Mouse (Mus musculus) spleen, adult 2 months (tissue): Measurements from ENCODE around the gene Dkk3. TPM values are rescaled to one million over a fixed set of nuclear protein-coding genes. Genes with fewer than 3 reads are reported as not detected.

Experiments
- DNase-seq, 2 experiments: peaks; one replicate each; pipeline versions ENCODE4 v3.0.0 to v3.0.0-alpha.2; 2012 to 2021; ENCODE audit warnings: low spot score in 2 of 2, low read depth in 1 of 2
- H3K27ac ChIP-seq: fragments of 200-500 bp; 2 replicates; pipeline ENCODE4 v1.5.1; 2012; ENCODE audit warnings: low read length, inconsistent platforms; ENCODE audit not compliant: insufficient read depth
- H3K27me3 ChIP-seq: fragments of 200-500 bp; 2 replicates; pipeline ENCODE4 v1.6.1; 2012; ENCODE audit warnings: mild to moderate bottlenecking, moderate library complexity, low read length, inconsistent platforms; ENCODE audit not compliant: control insufficient read depth, insufficient read depth
- H3K36me3 ChIP-seq: fragments of 200-500 bp; 2 replicates; pipeline ENCODE4 v1.6.1; 2012; ENCODE audit warnings: mild to moderate bottlenecking, low read length, inconsistent platforms; ENCODE audit not compliant: control insufficient read depth, insufficient read depth
- H3K4me1 ChIP-seq: fragments of 200-500 bp; 2 replicates; pipeline ENCODE4 v1.6.1; 2011; ENCODE audit warnings: inconsistent platforms; ENCODE audit not compliant: control insufficient read depth, insufficient read depth, insufficient read length
- H3K4me3 ChIP-seq: fragments of 200-500 bp; 2 replicates; pipeline ENCODE4 v1.5.1; 2011; ENCODE audit warnings: mild to moderate bottlenecking, inconsistent platforms; ENCODE audit not compliant: insufficient read depth, insufficient read length; ENCODE audit errors: extremely low read depth
- CTCF ChIP-seq: fragments of 200-500 bp; IDR thresholded peaks from 2 replicates; pipeline ENCODE4 v1.5.1; 2011; ENCODE audit warnings: mild to moderate bottlenecking, inconsistent platforms; ENCODE audit not compliant: insufficient read depth, insufficient read length, insufficient replicate concordance; ENCODE audit errors: extremely low read depth
- POLR2A ChIP-seq: fragments of 200-500 bp; IDR thresholded peaks from 2 replicates; pipeline ENCODE4 v1.6.1; 2011; ENCODE audit warnings: low read depth, low read length, inconsistent platforms
- WGBS: fragments of 180-500 bp; shearing (Covaris S2); methylation state at CpG from one replicate; pipeline ENCODE4 v1.1.7; 2018; 5-methylcytosine and 5-hydroxymethylcytosine counted together
- polyA plus RNA-seq: library from polyadenylated mRNA; depleted of rRNA; stranded (reverse); fragments of >200 nt; gene quantifications from 2 replicates; pipeline ENCODE4 v1.2.3, GENCODE M21; 2012

Gene Dkk3
- polyA plus RNA-seq, 1 experiment = 2.9 TPM

- 86% methylated on average over 11 of the region's 11 CpGs for WGBS
- Histone ChIP-seq H3K27ac (no peak overlapping the region), H3K4me3 (no peak overlapping the region), H3K4me1 (no peaks in the 10 kb centered on the region), H3K27me3 (no peaks in the 10 kb centered on the region), H3K36me3 (no peaks in the 10 kb centered on the region)
- no peak for DNase-seq
- TF ChIP-seq POLR2A (no peak), CTCF (no peak)
Observed at GRCm38 (mm10) chr7:112121866-112122500, 36.9 kb downstream of the Dkk3 start.

GRCm38 (mm10) chr7:112120861-112121810 is 37.7 kb downstream of the Dkk3 start:
- H3K27ac ChIP-seq = no peak overlapping the region
- H3K36me3 ChIP-seq = no peaks in the 10 kb centered on the region
- no peaks in the 10 kb centered on the region for H3K27me3 ChIP-seq
- H3K4me1 ChIP-seq = no peaks in the 10 kb centered on the region
- WGBS = 85% methylated on average over 11 of the region's 11 CpGs
- no peak overlapping the region for H3K4me3 ChIP-seq
- TF ChIP-seq POLR2A (no peak), CTCF (no peak)
- no peak for DNase-seq

- 81% methylated on average over 7 of the region's 7 CpGs for WGBS
- Histone ChIP-seq H3K27me3 (no peaks in the 10 kb centered on the region), H3K36me3 (no peaks in the 10 kb centered on the region), H3K27ac (no peak overlapping the region), H3K4me3 (no peak overlapping the region), H3K4me1 (no peaks in the 10 kb centered on the region)
- TF ChIP-seq CTCF (no peak), POLR2A (no peak)
- DNase-seq = no peak
Observed at GRCm38 (mm10) chr7:112119248-112119647, 39.6 kb downstream of the Dkk3 start.

- no peaks in the 10 kb centered on the region for H3K4me1 ChIP-seq
- no peaks in the 10 kb centered on the region for H3K36me3 ChIP-seq
- H3K27me3 ChIP-seq = no peaks in the 10 kb centered on the region
- no peak overlapping the region for H3K27ac ChIP-seq
- H3K4me3 ChIP-seq = no peak overlapping the region
- no peak for DNase-seq
- 87% methylated on average over 7 of the region's 7 CpGs for WGBS
- no peak for TF ChIP-seq POLR2A
- no peak for TF ChIP-seq CTCF
Observed at GRCm38 (mm10) chr7:112118086-112118485, 40.8 kb downstream of the Dkk3 start.

GRCm38 (mm10) chr7:112117501-112117900 is 41.4 kb downstream of the Dkk3 start:
- 92% methylated on average over 7 of the region's 7 CpGs for WGBS

GRCm38 (mm10) chr7:112110638-112111372 is 48.1 kb downstream of the Dkk3 start:
- H3K36me3 ChIP-seq = peaks cover 26% of the 10 kb centered on the region
- H3K4me1 ChIP-seq = no peaks in the 10 kb centered on the region
- H3K27ac ChIP-seq = no peak overlapping the region
- WGBS = 94% methylated on average over 19 of the region's 19 CpGs
- no peak for DNase-seq
- TF ChIP-seq CTCF (no peak), POLR2A (no peak)
- no peak overlapping the region for H3K4me3 ChIP-seq
- no peaks in the 10 kb centered on the region for H3K27me3 ChIP-seq

More at GRCm38 (mm10) chr7:112117501-112117900, 41.4 kb downstream of the Dkk3 start:
- H3K36me3 ChIP-seq = no peaks in the 10 kb centered on the region
- no peak for DNase-seq
- H3K4me3 ChIP-seq = no peak overlapping the region
- H3K4me1 ChIP-seq = no peaks in the 10 kb centered on the region
- H3K27me3 ChIP-seq = no peaks in the 10 kb centered on the region
- no peak for TF ChIP-seq CTCF
- TF ChIP-seq POLR2A = no peak
- no peak overlapping the region for H3K27ac ChIP-seq

GRCm38 (mm10) chr7:112108757-112109156 is 50.1 kb downstream of the Dkk3 start:
- no peaks in the 10 kb centered on the region for H3K27me3 ChIP-seq
- TF ChIP-seq CTCF = no peak
- TF ChIP-seq POLR2A = no peak
- H3K36me3 ChIP-seq = peaks cover 36% of the 10 kb centered on the region
- no peak overlapping the region for H3K4me3 ChIP-seq
- DNase-seq = no peak
- H3K27ac ChIP-seq = no peak overlapping the region
- H3K4me1 ChIP-seq = no peaks in the 10 kb centered on the region
